Mouse (Mus musculus) midbrain, embryonic 15.5 days (tissue): ENCODE results near the gene Gusb. TPM values are rescaled to one million over a fixed set of nuclear protein-coding genes. Genes with fewer than 3 reads are reported as not detected.
"Not testable (repeated sequence)": the region's sequence is repeated elsewhere in the genome, so short reads cannot be mapped to it uniquely, and the experiment has no call there.

ENCODE experiments used
- ATAC-seq: fragments of 200-750 bp; cut with Nextera tagmentation; replicated peaks from 2 replicates; pipeline ENCODE4 v1.8.0; 2017; ENCODE audit warnings: moderate TSS enrichment
- H3K27ac ChIP-seq: fragments of 300-500 bp; sonication (generic); 2 replicates; pipeline ENCODE4 v1.5.1; 2015; ENCODE audit warnings: mild to moderate bottlenecking, inconsistent platforms
- H3K27me3 ChIP-seq: fragments of 300-500 bp; sonication (generic); replicated peaks from 2 replicates; pipeline ENCODE4 v1.6.1; 2015; ENCODE audit warnings: inconsistent platforms
- H3K36me3 ChIP-seq: fragments of 300-500 bp; sonication (generic); replicated peaks from 2 replicates; pipeline ENCODE4 v1.6.1; 2015; ENCODE audit warnings: inconsistent platforms
- H3K4me1 ChIP-seq: fragments of 300-500 bp; sonication (generic); 2 replicates; pipeline ENCODE4 v1.6.1; 2015; ENCODE audit warnings: inconsistent platforms
- H3K4me2 ChIP-seq: fragments of 300-500 bp; sonication (generic); 2 replicates; pipeline ENCODE4 v1.6.1; 2015; ENCODE audit warnings: inconsistent platforms, mild to moderate bottlenecking, moderate library complexity
- H3K4me3 ChIP-seq: fragments of 300-500 bp; sonication (generic); 2 replicates; pipeline ENCODE4 v1.5.1; 2015; ENCODE audit warnings: mild to moderate bottlenecking, inconsistent platforms
- H3K9ac ChIP-seq: fragments of 300-500 bp; sonication (generic); 2 replicates; pipeline ENCODE4 v1.6.1; 2015; ENCODE audit warnings: mild to moderate bottlenecking, inconsistent platforms
- H3K9me3 ChIP-seq: fragments of 300-500 bp; sonication (generic); 2 replicates; pipeline ENCODE4 v1.6.1; 2016; ENCODE audit warnings: inconsistent platforms
- WGBS: fragments of 180-500 bp; shearing (Covaris S2); methylation state at CpG from one replicate; pipeline ENCODE4 v1.1.7; 2015; ENCODE audit warnings: mixed read lengths; 5-methylcytosine and 5-hydroxymethylcytosine counted together
- polyA plus RNA-seq: library from polyadenylated mRNA; unstranded; fragments of >200 nt; fragmentation: Nextera tagmentation; extraction: Ambion mirVana; gene quantifications from 2 replicates; pipeline ENCODE4 v1.2.1, GENCODE M21; 2015

The Gusb gene
- polyA plus RNA-seq, 1 experiment from 2014 or later, result 30.6 TPM

GRCm38 (mm10) chr5:129954473-129955254 is 48.2 kb downstream of the Gusb start:
- Histone ChIP-seq H3K27ac (no peak overlapping the region), H3K4me1 (no peaks in the 10 kb centered on the region; the same call in none of the 2 replicates), H3K4me2 (no peak overlapping the region), H3K9ac (no peak overlapping the region), H3K36me3 (no peaks in the 10 kb centered on the region), H3K27me3 (no peaks in the 10 kb centered on the region), H3K9me3 (no peaks in the 10 kb centered on the region), H3K4me3 (no peak overlapping the region)
- 88% methylated on average over 5 of the region's 5 CpGs for WGBS
- no peak for ATAC-seq

GRCm38 (mm10) chr5:129952143-129952542 is 50.7 kb downstream of the Gusb start:
- no peaks in the 10 kb centered on the region for H3K27me3 ChIP-seq
- no peaks in the 10 kb centered on the region for H3K9me3 ChIP-seq
- no peak overlapping the region for H3K4me2 ChIP-seq
- no peak for ATAC-seq
- no peaks in the 10 kb centered on the region; the same call in none of the 2 replicates for H3K4me1 ChIP-seq
- 95% methylated on average over 4 of the region's 4 CpGs for WGBS
- no peak overlapping the region for H3K4me3 ChIP-seq
- H3K36me3 ChIP-seq, result no peaks in the 10 kb centered on the region
- H3K9ac ChIP-seq, result no peak overlapping the region
- no peak overlapping the region for H3K27ac ChIP-seq

- H3K9ac ChIP-seq, result no peak overlapping the region
- H3K4me2 ChIP-seq, result no peak overlapping the region
- no peak for ATAC-seq
- H3K4me3 ChIP-seq, result no peak overlapping the region
- H3K9me3 ChIP-seq, result no peaks in the 10 kb centered on the region
- no peaks in the 10 kb centered on the region for H3K27me3 ChIP-seq
- WGBS, result 96% methylated on average over 2 of the region's 2 CpGs
- H3K36me3 ChIP-seq, result no peaks in the 10 kb centered on the region
- H3K4me1 ChIP-seq, result peaks cover 10% of the 10 kb centered on the region
- H3K27ac ChIP-seq, result no peak overlapping the region
Observed at GRCm38 (mm10) chr5:129947528-129948033, 55.3 kb downstream of the Gusb start.

- H3K4me3 ChIP-seq, result no peak overlapping the region
- H3K9ac ChIP-seq, result no peak overlapping the region
- no peak overlapping the region for H3K27ac ChIP-seq
- H3K27me3 ChIP-seq, result no peaks in the 10 kb centered on the region
- no peaks in the 10 kb centered on the region for H3K9me3 ChIP-seq
- WGBS, result 86% methylated on average over 1 of the region's 1 CpGs
- peaks cover 11% of the 10 kb centered on the region for H3K4me1 ChIP-seq
- no peak overlapping the region for H3K4me2 ChIP-seq
- ATAC-seq, result no peak
- no peaks in the 10 kb centered on the region for H3K36me3 ChIP-seq
Observed at GRCm38 (mm10) chr5:129943402-129943801, 59.4 kb downstream of the Gusb start.

GRCm38 (mm10) chr5:129942073-129942939 is 60.5 kb downstream of the Gusb start:
- ATAC-seq, result peak; percentile 76
- Histone ChIP-seq H3K4me2 (peak overlapping the region; percentile 77), H3K9ac (peak overlapping the region; percentile 58), H3K4me3 (peak overlapping the region; percentile 58), H3K4me1 (peaks cover 11% of the 10 kb centered on the region), H3K27ac (peak overlapping the region; percentile 68)
- not testable (repeated sequence) for H3K9me3 ChIP-seq, H3K36me3 ChIP-seq, H3K27me3 ChIP-seq
- WGBS, result under 1% methylated on average over 49 of the region's 82 CpGs

- H3K4me1 ChIP-seq, result peaks cover 11% of the 10 kb centered on the region
- peak; percentile 96 for ATAC-seq
- under 1% methylated on average over 58 of the region's 59 CpGs for WGBS
Observed at GRCm38 (mm10) chr5:129941495-129942045, 61.3 kb downstream of the Gusb start, which contains the start of gene Vkorc1l1. Vkorc1l1 (plus strand) TSS chr5:129941970.

GRCm38 (mm10) chr5:129940736-129941494 is 61.9 kb downstream of the Gusb start:
- peak overlapping the region; percentile 77 for H3K27ac ChIP-seq
- 9% methylated on average over 9 of the region's 9 CpGs for WGBS
- no peaks in the 10 kb centered on the region for H3K36me3 ChIP-seq
- H3K4me1 ChIP-seq, result peaks cover 11% of the 10 kb centered on the region
- H3K4me3 ChIP-seq, result peak overlapping the region; percentile 58
- ATAC-seq, result no peak
- H3K4me2 ChIP-seq, result peak overlapping the region; percentile 53
- peak overlapping the region; percentile 35 for H3K9ac ChIP-seq
- H3K27me3 ChIP-seq, result no peaks in the 10 kb centered on the region
- no peaks in the 10 kb centered on the region for H3K9me3 ChIP-seq

More at GRCm38 (mm10) chr5:129941495-129942045, 61.3 kb downstream of the Gusb start, which contains the start of gene Vkorc1l1:
- peak within 1 kb of the TSS; percentile 77 for H3K27ac ChIP-seq
- H3K4me3 ChIP-seq, result peak within 1 kb of the TSS; percentile 58
- H3K27me3 ChIP-seq, result no peaks in the 10 kb centered on the region
- H3K9me3 ChIP-seq, result no peaks in the 10 kb centered on the region
- peak within 1 kb of the TSS; percentile 58 for H3K9ac ChIP-seq
- H3K4me2 ChIP-seq, result peak within 1 kb of the TSS; percentile 77
- no peaks in the 10 kb centered on the region for H3K36me3 ChIP-seq

- Histone ChIP-seq H3K36me3 (no peaks in the 10 kb centered on the region), H3K4me1 (peaks cover 11% of the 10 kb centered on the region), H3K9me3 (no peaks in the 10 kb centered on the region), H3K9ac (no peak overlapping the region), H3K4me3 (no peak overlapping the region), H3K4me2 (no peak overlapping the region), H3K27ac (no peak overlapping the region), H3K27me3 (no peaks in the 10 kb centered on the region)
- WGBS, result 61% methylated on average over 2 of the region's 2 CpGs
- ATAC-seq, result no peak
Observed at GRCm38 (mm10) chr5:129940281-129940680, 62.6 kb downstream of the Gusb start.

Other genes starting within 250 kb of the Gusb start
- gene Psph, start 215.6 kb downstream of the Gusb start, polyA plus RNA-seq, result 24.0 and 35.1 TPM in 2 replicates
- gene Sumf2, start 156.1 kb downstream of the Gusb start, polyA plus RNA-seq, result 23.1 and 28.4 TPM in 2 replicates
- gene Chchd2, start 115.6 kb downstream of the Gusb start, polyA plus RNA-seq, result 674 and 719 TPM in 2 replicates
- gene Zbed5, start 107.3 kb downstream of the Gusb start, polyA plus RNA-seq, result 16.6 and 17.3 TPM in 2 replicates
- gene Phkg1, start 104.5 kb downstream of the Gusb start, polyA plus RNA-seq, result 0.40 and 0.56 TPM in 2 replicates
- 3.9 and 5.9 TPM in 2 replicates for gene Nupr1l, start 94.5 kb downstream of the Gusb start, polyA plus RNA-seq
- 31.9 and 32.8 TPM in 2 replicates for gene Vkorc1l1, start 61.1 kb downstream of the Gusb start, polyA plus RNA-seq
- gene Asl, start 26.2 kb upstream of the Gusb start, polyA plus RNA-seq, result 40.1 and 42.4 TPM in 2 replicates
- gene Crcp, start 26.2 kb upstream of the Gusb start, polyA plus RNA-seq, result 88.6 and 91.3 TPM in 2 replicates
- 54.7 and 59.4 TPM in 2 replicates for gene Tpst1, start 70.3 kb upstream of the Gusb start, polyA plus RNA-seq
- gene Kctd7, start 141.8 kb upstream of the Gusb start, polyA plus RNA-seq, result 18.0 and 19.9 TPM in 2 replicates
- 41.1 and 46.4 TPM in 2 replicates for gene Rabgef1, start 168.7 kb upstream of the Gusb start, polyA plus RNA-seq
- gene Tmem248, start 214.0 kb upstream of the Gusb start, polyA plus RNA-seq, result 26.2 and 27.6 TPM in 2 replicates